Mouse (Mus musculus): ENCODE data around the gene Styx. TPM values are rescaled to one million over a fixed set of nuclear protein-coding genes. Genes with fewer than 3 reads are reported as not detected.

Gene Styx
- polyA plus RNA-seq, 1 experiment from 2014 or later = 31.5 TPM

- H3K27me3 ChIP-seq (ENCODE audit: control insufficient read depth, insufficient read depth, low read length) = no peaks in the 10 kb centered on the region
- no peak overlapping the region for H3K4me3 ChIP-seq (ENCODE audit: low read depth, low read length)
- H3K9ac ChIP-seq (ENCODE audit: low read length) = no peak overlapping the region
- H3K9me3 ChIP-seq (ENCODE audit: control insufficient read depth, low read length) = no peaks in the 10 kb centered on the region
- H3K4me1 ChIP-seq (ENCODE audit: control insufficient read depth, insufficient read depth, low read length) = no peaks in the 10 kb centered on the region
- DNase-seq (ENCODE audit: low spot score, missing footprints) (no peak), ATAC-seq (ENCODE audit: low FRiP score) (no peak)
- WGBS = 79% methylated on average over 4 of the region's 4 CpGs
- H3K27ac ChIP-seq (ENCODE audit: low read depth, low read length) = no peak overlapping the region
- no peak overlapping the region for H3K4me2 ChIP-seq
- no peaks in the 10 kb centered on the region for H3K36me3 ChIP-seq (ENCODE audit: control insufficient read depth, insufficient read depth, low read length)
These were observed 68.4 kb downstream of the Styx start for GRCm38 (mm10) chr14:45419323-45419722.

GRCm38 (mm10) chr14:45422371-45422770, 71.5 kb downstream of the Styx start:
- Histone ChIP-seq H3K4me1 (ENCODE audit: control insufficient read depth, insufficient read depth, low read length) (no peaks in the 10 kb centered on the region), H3K9me3 (ENCODE audit: control insufficient read depth, low read length) (no peaks in the 10 kb centered on the region), H3K9ac (ENCODE audit: low read length) (no peak overlapping the region), H3K4me2 (no peak overlapping the region), H3K4me3 (ENCODE audit: low read depth, low read length) (no peak overlapping the region), H3K27me3 (ENCODE audit: control insufficient read depth, insufficient read depth, low read length) (no peaks in the 10 kb centered on the region), H3K36me3 (ENCODE audit: control insufficient read depth, insufficient read depth, low read length) (no peaks in the 10 kb centered on the region), H3K27ac (ENCODE audit: low read depth, low read length) (no peak overlapping the region)
- no peak for DNase-seq (ENCODE audit: low spot score, missing footprints)
- no peak for ATAC-seq (ENCODE audit: low FRiP score)
- WGBS = 75% methylated on average over 4 of the region's 4 CpGs

DNA sequence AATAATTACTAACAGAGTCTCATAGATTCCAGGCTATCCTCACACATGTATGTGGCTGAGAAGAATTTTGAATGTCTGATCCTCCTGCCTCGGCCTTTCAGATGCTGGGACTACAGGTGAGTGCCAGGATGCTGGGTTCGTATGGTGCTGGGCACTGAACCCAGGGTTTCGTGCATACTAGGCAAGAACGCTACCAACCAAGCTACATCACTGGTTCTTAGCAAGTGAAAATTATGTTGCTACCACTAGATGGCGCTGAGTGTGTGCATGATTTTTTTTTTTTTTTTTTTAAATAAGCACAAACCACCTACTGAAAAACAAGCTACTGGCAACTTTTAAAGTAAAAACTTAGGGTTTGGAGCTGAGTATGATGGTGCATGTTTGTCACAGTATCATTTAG, 72.3 kb downstream of the Styx start:
- Histone ChIP-seq H3K4me2 (no peak overlapping the region), H3K36me3 (ENCODE audit: control insufficient read depth, insufficient read depth, low read length) (no peaks in the 10 kb centered on the region), H3K27me3 (ENCODE audit: control insufficient read depth, insufficient read depth, low read length) (no peaks in the 10 kb centered on the region), H3K4me1 (ENCODE audit: control insufficient read depth, insufficient read depth, low read length) (no peaks in the 10 kb centered on the region), H3K4me3 (ENCODE audit: low read depth, low read length) (no peak overlapping the region), H3K27ac (ENCODE audit: low read depth, low read length) (no peak overlapping the region), H3K9ac (ENCODE audit: low read length) (no peak overlapping the region), H3K9me3 (ENCODE audit: control insufficient read depth, low read length) (no peaks in the 10 kb centered on the region)
- 14% methylated on average over 5 of the region's 5 CpGs for WGBS
- DNase-seq (ENCODE audit: low spot score, missing footprints) = peak; percentile 92
- peak; percentile 44; the same call in 1 of the 2 replicates for ATAC-seq (ENCODE audit: low FRiP score)

DNA sequence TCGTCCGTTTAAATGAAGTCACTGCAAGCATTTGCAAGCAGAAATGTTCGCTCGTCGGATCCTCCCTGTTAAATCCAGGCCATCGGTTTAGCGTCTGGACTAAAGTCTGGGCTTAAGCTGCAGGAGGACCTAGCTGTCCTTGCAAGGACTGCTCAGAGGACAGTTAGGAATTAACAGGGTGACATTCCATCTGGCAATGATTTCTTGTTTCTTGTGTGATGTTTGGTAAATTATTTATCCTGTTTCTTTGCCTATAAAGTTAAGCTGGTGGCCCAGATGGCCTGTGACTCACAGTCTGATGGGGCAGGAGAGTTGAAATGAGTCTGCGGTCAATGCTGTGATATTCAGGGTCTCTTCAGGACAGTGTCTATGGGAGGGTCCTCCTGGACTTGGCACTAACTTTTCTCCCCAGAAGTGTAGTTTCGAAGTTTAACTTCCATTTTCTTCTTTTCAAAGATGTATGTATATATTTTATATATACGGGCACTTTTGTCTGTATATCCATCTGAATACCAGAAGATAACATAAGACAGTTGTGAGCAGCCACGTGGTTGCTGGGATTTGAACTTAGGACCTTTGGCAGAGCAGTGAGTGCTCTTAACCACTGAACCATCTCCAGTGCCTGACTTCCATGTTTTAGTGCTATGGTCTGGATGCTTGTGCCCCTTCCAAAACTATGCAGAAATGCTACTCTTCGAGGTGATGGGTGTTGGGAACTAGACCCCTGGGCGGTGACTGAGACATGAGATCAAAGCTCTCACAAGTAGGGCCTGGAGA, 79.4 kb downstream of the Styx start:
- 90% methylated on average over 13 of the region's 13 CpGs for WGBS
- Histone ChIP-seq H3K36me3 (ENCODE audit: control insufficient read depth, insufficient read depth, low read length) (no peaks in the 10 kb centered on the region), H3K27me3 (ENCODE audit: control insufficient read depth, insufficient read depth, low read length) (no peaks in the 10 kb centered on the region), H3K9me3 (ENCODE audit: control insufficient read depth, low read length) (peaks cover 4% of the 10 kb centered on the region; the same call in 1 of the 2 replicates), H3K4me3 (ENCODE audit: low read depth, low read length) (no peak overlapping the region), H3K9ac (ENCODE audit: low read length) (no peak overlapping the region), H3K4me2 (no peak overlapping the region), H3K27ac (ENCODE audit: low read depth, low read length) (no peak overlapping the region), H3K4me1 (ENCODE audit: control insufficient read depth, insufficient read depth, low read length) (no peaks in the 10 kb centered on the region)
- DNase-seq (ENCODE audit: low spot score, missing footprints) = no peak
- no peak for ATAC-seq (ENCODE audit: low FRiP score)

DNA sequence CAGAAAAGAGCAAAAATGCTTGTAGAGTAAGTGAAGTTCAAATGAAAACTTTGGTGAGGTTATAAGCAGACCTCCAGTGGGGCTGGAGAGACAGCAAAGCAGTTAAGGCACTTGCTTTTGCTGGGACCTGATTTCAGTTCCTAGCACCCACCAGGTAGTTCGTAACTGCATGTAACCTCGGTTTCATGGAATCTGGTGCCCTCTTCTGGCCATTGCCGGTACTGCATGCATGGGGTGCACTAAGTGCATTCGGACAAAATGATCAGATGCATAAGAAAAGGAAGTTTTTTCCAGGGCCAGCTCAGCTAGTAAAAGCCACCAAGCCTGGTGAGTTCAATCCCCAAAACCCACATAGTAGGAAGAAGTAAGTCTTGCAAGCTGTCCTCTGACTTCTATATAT, 81.1 kb downstream of the Styx start:
- WGBS = 76% methylated on average over 4 of the region's 4 CpGs
- Histone ChIP-seq H3K9ac (ENCODE audit: low read length) (no peak overlapping the region), H3K27me3 (ENCODE audit: control insufficient read depth, insufficient read depth, low read length) (no peaks in the 10 kb centered on the region)

DNA sequence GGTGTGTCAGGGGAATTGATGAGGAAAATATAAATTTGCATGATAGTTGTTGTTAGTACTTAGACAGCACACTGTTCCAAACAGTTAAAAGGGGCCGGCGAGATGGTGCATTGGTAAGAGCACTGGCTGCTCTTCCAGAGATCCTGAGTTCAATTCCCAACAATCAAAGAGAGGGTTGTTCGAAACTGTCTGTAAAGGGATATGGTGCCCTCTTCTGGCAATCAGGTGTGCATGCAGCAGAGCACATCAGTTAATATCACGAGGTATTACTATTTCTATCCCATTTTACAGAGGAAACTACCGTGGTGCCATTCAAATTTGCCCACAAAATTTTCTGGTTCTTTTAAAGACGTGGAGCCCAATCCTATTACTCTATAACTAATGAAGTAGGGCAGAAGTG, 83.3 kb downstream of the Styx start:
- H3K36me3 ChIP-seq (ENCODE audit: control insufficient read depth, insufficient read depth, low read length) = no peaks in the 10 kb centered on the region

More for the DNA sequence above, 81.1 kb downstream of the Styx start:
- Histone ChIP-seq H3K36me3 (ENCODE audit: control insufficient read depth, insufficient read depth, low read length) (no peaks in the 10 kb centered on the region), H3K4me3 (ENCODE audit: low read depth, low read length) (no peak overlapping the region), H3K9me3 (ENCODE audit: control insufficient read depth, low read length) (peaks cover 4% of the 10 kb centered on the region; the same call in 1 of the 2 replicates), H3K4me2 (no peak overlapping the region), H3K27ac (ENCODE audit: low read depth, low read length) (no peak overlapping the region), H3K4me1 (ENCODE audit: control insufficient read depth, insufficient read depth, low read length) (no peaks in the 10 kb centered on the region)
- DNase-seq (ENCODE audit: low spot score, missing footprints) = no peak
- ATAC-seq (ENCODE audit: low FRiP score) = no peak

DNA sequence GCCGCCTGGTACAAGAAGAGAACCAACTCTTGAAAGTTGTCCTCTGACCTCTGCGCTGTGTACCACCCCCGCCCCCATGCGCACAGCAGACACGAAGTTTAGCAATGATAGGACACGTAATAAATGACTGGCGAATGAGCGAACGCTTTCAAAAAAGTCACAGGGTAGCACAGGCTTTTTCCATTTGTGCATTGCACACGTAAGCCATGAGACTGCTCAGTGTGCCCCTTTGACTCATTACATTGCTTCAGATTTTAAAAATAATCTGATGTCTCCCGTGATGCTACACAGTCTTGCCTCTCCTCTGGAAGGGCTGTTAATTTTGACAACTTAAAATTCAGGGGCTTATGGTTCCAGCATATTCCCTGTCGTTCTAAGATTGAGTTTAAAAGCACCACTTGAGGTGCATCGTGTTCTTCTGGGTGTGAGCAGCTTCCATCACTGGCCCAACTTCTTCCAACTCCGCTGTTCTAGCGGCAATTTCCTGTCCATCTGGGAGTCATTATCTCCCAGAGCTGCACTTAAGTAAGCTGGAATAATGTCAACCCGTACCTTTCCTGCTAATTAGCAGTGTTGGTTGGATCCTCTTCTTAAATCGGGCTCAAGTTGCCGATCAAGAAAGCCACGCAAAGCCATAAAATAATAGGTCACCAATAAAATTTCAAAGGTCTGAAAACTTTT, 87.5 kb downstream of the Styx start:
- DNase-seq (ENCODE audit: low spot score, missing footprints) (peak; percentile 81), ATAC-seq (ENCODE audit: low FRiP score) (no peak)
- no peak overlapping the region for H3K27ac ChIP-seq (ENCODE audit: low read depth, low read length)
- H3K36me3 ChIP-seq (ENCODE audit: control insufficient read depth, insufficient read depth, low read length) = no peaks in the 10 kb centered on the region
- 83% methylated on average over 19 of the region's 19 CpGs for WGBS
- no peaks in the 10 kb centered on the region for H3K4me1 ChIP-seq (ENCODE audit: control insufficient read depth, insufficient read depth, low read length)
- no peak overlapping the region for H3K4me3 ChIP-seq (ENCODE audit: low read depth, low read length)
- H3K9me3 ChIP-seq (ENCODE audit: control insufficient read depth, low read length) = no peaks in the 10 kb centered on the region
- no peak overlapping the region for H3K9ac ChIP-seq (ENCODE audit: low read length)
- no peaks in the 10 kb centered on the region for H3K27me3 ChIP-seq (ENCODE audit: control insufficient read depth, insufficient read depth, low read length)
- no peak overlapping the region for H3K4me2 ChIP-seq

More for the DNA sequence above, 83.3 kb downstream of the Styx start:
- H3K4me1 ChIP-seq (ENCODE audit: control insufficient read depth, insufficient read depth, low read length) = no peaks in the 10 kb centered on the region
- no peak for ATAC-seq (ENCODE audit: low FRiP score)
- no peak overlapping the region for H3K4me3 ChIP-seq (ENCODE audit: low read depth, low read length)
- DNase-seq (ENCODE audit: low spot score, missing footprints) = no peak
- H3K9me3 ChIP-seq (ENCODE audit: control insufficient read depth, low read length) = peaks cover 4% of the 10 kb centered on the region; the same call in 1 of the 2 replicates
- no peak overlapping the region for H3K4me2 ChIP-seq
- no peak overlapping the region for H3K27ac ChIP-seq (ENCODE audit: low read depth, low read length)
- H3K27me3 ChIP-seq (ENCODE audit: control insufficient read depth, insufficient read depth, low read length) = no peaks in the 10 kb centered on the region
- H3K9ac ChIP-seq (ENCODE audit: low read length) = no peak overlapping the region
- 72% methylated on average over 6 of the region's 6 CpGs for WGBS

DNA sequence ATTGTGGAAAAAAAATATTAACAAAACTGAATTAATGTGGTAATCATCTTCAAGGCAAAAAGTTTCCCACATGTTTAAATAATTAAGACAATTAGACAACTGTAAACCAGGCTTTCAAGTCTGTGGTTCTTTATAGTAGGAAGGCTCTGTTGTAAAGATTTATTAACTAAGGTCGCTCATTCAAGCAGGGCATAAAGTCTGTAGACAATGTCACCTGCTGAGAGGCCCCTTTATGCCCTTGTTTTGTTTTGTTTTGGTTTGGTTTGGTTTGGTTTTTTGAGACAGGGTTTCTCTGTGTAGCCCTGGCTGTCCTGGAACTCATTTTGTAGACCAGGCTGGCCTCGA, 88.0 kb downstream of the Styx start:
- Histone ChIP-seq H3K36me3 (ENCODE audit: control insufficient read depth, insufficient read depth, low read length) (no peaks in the 10 kb centered on the region), H3K9ac (ENCODE audit: low read length) (no peak overlapping the region), H3K4me2 (no peak overlapping the region), H3K4me1 (ENCODE audit: control insufficient read depth, insufficient read depth, low read length) (no peaks in the 10 kb centered on the region), H3K27ac (ENCODE audit: low read depth, low read length) (no peak overlapping the region), H3K4me3 (ENCODE audit: low read depth, low read length) (no peak overlapping the region), H3K9me3 (ENCODE audit: control insufficient read depth, low read length) (no peaks in the 10 kb centered on the region), H3K27me3 (ENCODE audit: control insufficient read depth, insufficient read depth, low read length) (no peaks in the 10 kb centered on the region)
- DNase-seq (ENCODE audit: low spot score, missing footprints) = peak; percentile 21
- 82% methylated on average over 2 of the region's 2 CpGs for WGBS
- no peak for ATAC-seq (ENCODE audit: low FRiP score)

DNA sequence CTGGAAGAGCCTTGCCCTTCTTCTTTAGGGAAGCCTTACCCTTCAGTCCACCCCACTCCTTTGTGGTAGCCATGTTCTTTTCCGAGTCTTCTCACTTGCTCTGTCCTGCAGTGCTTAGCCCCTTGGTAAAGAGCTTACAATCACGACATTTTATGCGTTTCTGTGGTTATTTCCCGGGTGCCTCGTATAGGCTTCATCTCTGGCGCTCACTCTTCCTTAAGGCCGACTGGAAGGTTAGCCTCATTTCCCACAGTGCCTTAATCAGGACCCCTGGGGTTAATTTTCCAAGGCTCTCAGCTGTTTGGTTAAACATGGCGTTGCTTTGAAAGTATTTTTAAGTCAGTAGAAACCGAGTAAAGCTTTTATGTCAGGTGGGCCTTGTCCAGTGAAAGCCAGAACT, 88.5 kb downstream of the Styx start:
- no peak overlapping the region for H3K4me3 ChIP-seq (ENCODE audit: low read depth, low read length)
- no peaks in the 10 kb centered on the region for H3K4me1 ChIP-seq (ENCODE audit: control insufficient read depth, insufficient read depth, low read length)
- H3K9ac ChIP-seq (ENCODE audit: low read length) = no peak overlapping the region
- H3K27me3 ChIP-seq (ENCODE audit: control insufficient read depth, insufficient read depth, low read length) = no peaks in the 10 kb centered on the region
- DNase-seq (ENCODE audit: low spot score, missing footprints) (peak; percentile 56), ATAC-seq (ENCODE audit: low FRiP score) (no peak)
- 76% methylated on average over 9 of the region's 9 CpGs for WGBS
- no peak overlapping the region for H3K4me2 ChIP-seq
- no peaks in the 10 kb centered on the region for H3K9me3 ChIP-seq (ENCODE audit: control insufficient read depth, low read length)
- H3K36me3 ChIP-seq (ENCODE audit: control insufficient read depth, insufficient read depth, low read length) = no peaks in the 10 kb centered on the region
- no peak overlapping the region for H3K27ac ChIP-seq (ENCODE audit: low read depth, low read length)
